Mouse (Mus musculus): ENCODE measurements around the gene Olfr1491. TPM values are rescaled to one million over a fixed set of nuclear protein-coding genes. Genes with fewer than 3 reads are reported as not detected.

Gene Olfr1491
- not detected in 2 replicates for polyA plus RNA-seq (2014; fragmentation: Nextera tagmentation; extraction: Ambion mirVana)

DNA sequence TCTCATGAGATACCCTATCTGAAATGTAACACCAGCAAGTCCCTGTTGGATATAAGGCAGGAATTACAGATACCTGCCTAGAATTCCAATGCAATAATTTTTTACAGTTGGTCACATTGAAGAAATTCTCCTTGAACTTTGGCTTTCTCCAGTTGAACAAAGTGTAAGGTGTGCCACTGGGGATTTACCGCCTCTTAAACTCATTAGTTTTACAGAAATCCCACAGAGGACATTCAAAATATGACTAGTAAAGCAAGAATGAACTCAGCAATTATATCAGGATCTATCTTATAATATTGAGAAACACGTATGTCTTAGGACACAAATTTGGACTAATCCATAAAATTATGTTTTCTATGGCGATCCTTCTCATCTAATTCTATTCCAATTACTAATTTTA, at the start of gene Olfr1491:
TSS of gene Olfr1491 (plus strand) at position 301 of the 400 bp plus-strand sequence.
- no peak within 1 kb of the TSS for H3K27ac ChIP-seq
- no peak within 1 kb of the TSS for H3K4me3 ChIP-seq (replicated peaks; ENCODE audit: low read length)
- no peaks in the 10 kb centered on the region for H3K27me3 ChIP-seq (ENCODE audit: control insufficient read depth, insufficient read depth, low read length)
- no peak within 1 kb of the TSS for H3K4me2 ChIP-seq (replicated peaks)
- H3K9ac ChIP-seq = no peak within 1 kb of the TSS
- 81% methylated on average over 3 of the region's 3 CpGs for WGBS
- H3K4me1 ChIP-seq (replicated peaks; ENCODE audit: control insufficient read depth, insufficient read depth, low read length) = no peaks in the 10 kb centered on the region
- no peaks in the 10 kb centered on the region for H3K9me3 ChIP-seq (ENCODE audit: control insufficient read depth, low read length)
- no peak for ATAC-seq (ENCODE audit: low FRiP score)
- H3K36me3 ChIP-seq (replicated peaks; ENCODE audit: control insufficient read depth, insufficient read depth) = no peaks in the 10 kb centered on the region
- no peak for DNase-seq (ENCODE audit: low spot score)

- ATAC-seq (ENCODE audit: low FRiP score) (no peak), DNase-seq (ENCODE audit: low spot score) (no peak)
- Histone ChIP-seq H3K36me3 (replicated peaks; ENCODE audit: control insufficient read depth, insufficient read depth) (no peaks in the 10 kb centered on the region), H3K27me3 (ENCODE audit: control insufficient read depth, insufficient read depth, low read length) (no peaks in the 10 kb centered on the region), H3K9me3 (ENCODE audit: control insufficient read depth, low read length) (0 out of 2 replicates have a peak, but pooled peaks cover 12% of the 10 kb centered on the region), H3K27ac (no peak within 1 kb of the TSS), H3K4me1 (replicated peaks; ENCODE audit: control insufficient read depth, insufficient read depth, low read length) (no peaks in the 10 kb centered on the region), H3K9ac (no peak within 1 kb of the TSS), H3K4me3 (replicated peaks; ENCODE audit: low read length) (no peak within 1 kb of the TSS), H3K4me2 (replicated peaks) (no peak within 1 kb of the TSS)
- WGBS = 58% methylated on average over 1 of the region's 1 CpGs
Observed at GRCm38 (mm10) chr19:13650791-13651190, 46.3 kb upstream of the Olfr1491 start, which contains the start of gene Olfr1490. Gene Olfr1490, plus strand, starts transcription at chr19:13651091.

GRCm38 (mm10) chr19:13722978-13723377, 25.9 kb downstream of the Olfr1491 start, which contains the start of gene Olfr1493-ps1:
Gene Olfr1493-ps1, plus strand, starts transcription at chr19:13723278.
- Histone ChIP-seq H3K9ac (no peak within 1 kb of the TSS), H3K9me3 (ENCODE audit: control insufficient read depth, low read length) (0 out of 2 replicates have a peak, but pooled peaks cover 2% of the 10 kb centered on the region), H3K27ac (no peak within 1 kb of the TSS), H3K27me3 (ENCODE audit: control insufficient read depth, insufficient read depth, low read length) (no peaks in the 10 kb centered on the region), H3K4me2 (replicated peaks) (no peak within 1 kb of the TSS), H3K4me1 (replicated peaks; ENCODE audit: control insufficient read depth, insufficient read depth, low read length) (no peaks in the 10 kb centered on the region), H3K4me3 (replicated peaks; ENCODE audit: low read length) (no peak within 1 kb of the TSS), H3K36me3 (replicated peaks; ENCODE audit: control insufficient read depth, insufficient read depth) (no peaks in the 10 kb centered on the region)
- 66% methylated on average over 2 of the region's 2 CpGs for WGBS
- no peak for ATAC-seq (ENCODE audit: low FRiP score)
- DNase-seq (ENCODE audit: low spot score) = no peak

- DNase-seq (ENCODE audit: low spot score) (no peak), ATAC-seq (ENCODE audit: low FRiP score) (no peak)
- Histone ChIP-seq H3K4me1 (replicated peaks; ENCODE audit: control insufficient read depth, insufficient read depth, low read length) (no peaks in the 10 kb centered on the region), H3K27ac (no peak within 1 kb of the TSS), H3K9ac (no peak within 1 kb of the TSS), H3K4me2 (replicated peaks) (no peak within 1 kb of the TSS), H3K9me3 (ENCODE audit: control insufficient read depth, low read length) (no peaks in the 10 kb centered on the region), H3K4me3 (replicated peaks; ENCODE audit: low read length) (no peak within 1 kb of the TSS), H3K27me3 (ENCODE audit: control insufficient read depth, insufficient read depth, low read length) (no peaks in the 10 kb centered on the region), H3K36me3 (replicated peaks; ENCODE audit: control insufficient read depth, insufficient read depth) (no peaks in the 10 kb centered on the region)
- WGBS = 94% methylated on average over 4 of the region's 4 CpGs
Observed at GRCm38 (mm10) chr19:13739428-13739827, 42.4 kb downstream of the Olfr1491 start, which contains the start of gene Olfr1494. Gene Olfr1494, plus strand, starts transcription at chr19:13739728.

- H3K4me1 ChIP-seq (replicated peaks; ENCODE audit: control insufficient read depth, insufficient read depth, low read length) = no peaks in the 10 kb centered on the region
- no peak overlapping the region for H3K4me2 ChIP-seq (replicated peaks)
- no peaks in the 10 kb centered on the region for H3K27me3 ChIP-seq (ENCODE audit: control insufficient read depth, insufficient read depth, low read length)
- WGBS = 92% methylated on average over 1 of the region's 1 CpGs
- H3K27ac ChIP-seq = no peak overlapping the region
- H3K36me3 ChIP-seq (replicated peaks; ENCODE audit: control insufficient read depth, insufficient read depth) = no peaks in the 10 kb centered on the region
- ATAC-seq (ENCODE audit: low FRiP score) (no peak), DNase-seq (ENCODE audit: low spot score) (no peak)
- no peak overlapping the region for H3K9ac ChIP-seq
- no peaks in the 10 kb centered on the region for H3K9me3 ChIP-seq (ENCODE audit: control insufficient read depth, low read length)
- no peak overlapping the region for H3K4me3 ChIP-seq (replicated peaks; ENCODE audit: low read length)
Observed at GRCm38 (mm10) chr19:13749366-13749765, 52.3 kb downstream of the Olfr1491 start.

Other genes with a start within 250 kb of the Olfr1491 start
- not detected in 2 replicates for gene Olfr1472, start 241.2 kb upstream of the Olfr1491 start, polyA plus RNA-seq (2014; fragmentation: Nextera tagmentation; extraction: Ambion mirVana)
- not detected in 2 replicates for gene Olfr1474, start 227.7 kb upstream of the Olfr1491 start, polyA plus RNA-seq (2014; fragmentation: Nextera tagmentation; extraction: Ambion mirVana)
- gene Olfr1475, start 217.1 kb upstream of the Olfr1491 start, polyA plus RNA-seq (2014; fragmentation: Nextera tagmentation; extraction: Ambion mirVana) = not detected in 2 replicates
- gene Olfr1477, start 196.7 kb upstream of the Olfr1491 start, polyA plus RNA-seq (2014; fragmentation: Nextera tagmentation; extraction: Ambion mirVana) = not detected in 2 replicates
- gene Olfr1480, start 169.4 kb upstream of the Olfr1491 start, polyA plus RNA-seq (2014; fragmentation: Nextera tagmentation; extraction: Ambion mirVana) = not detected in 2 replicates
- gene Olfr1484, start 113.8 kb upstream of the Olfr1491 start, polyA plus RNA-seq (2014; fragmentation: Nextera tagmentation; extraction: Ambion mirVana) = not detected in 2 replicates
- gene Olfr1487, start 79.9 kb upstream of the Olfr1491 start, polyA plus RNA-seq (2014; fragmentation: Nextera tagmentation; extraction: Ambion mirVana) = not detected in 2 replicates
- gene Olfr1489, start 65.6 kb upstream of the Olfr1491 start, polyA plus RNA-seq (2014; fragmentation: Nextera tagmentation; extraction: Ambion mirVana) = not detected in 2 replicates
- not detected in 2 replicates for gene Olfr1490, start 46.2 kb upstream of the Olfr1491 start, polyA plus RNA-seq (2014; fragmentation: Nextera tagmentation; extraction: Ambion mirVana)
- not detected in 2 replicates for gene Olfr1493-ps1, start 26.0 kb downstream of the Olfr1491 start, polyA plus RNA-seq (2014; fragmentation: Nextera tagmentation; extraction: Ambion mirVana)
- not detected in 2 replicates for gene Olfr1494, start 42.5 kb downstream of the Olfr1491 start, polyA plus RNA-seq (2014; fragmentation: Nextera tagmentation; extraction: Ambion mirVana)
- gene Olfr1495, start 67.3 kb downstream of the Olfr1491 start, polyA plus RNA-seq (2014; fragmentation: Nextera tagmentation; extraction: Ambion mirVana) = not detected in 2 replicates
- gene Olfr1496, start 80.6 kb downstream of the Olfr1491 start, polyA plus RNA-seq (2014; fragmentation: Nextera tagmentation; extraction: Ambion mirVana) = not detected in 2 replicates
- gene Olfr1497, start 100.9 kb downstream of the Olfr1491 start, polyA plus RNA-seq (2014; fragmentation: Nextera tagmentation; extraction: Ambion mirVana) = not detected in 2 replicates
- gene Olfr1499, start 122.2 kb downstream of the Olfr1491 start, polyA plus RNA-seq (2014; fragmentation: Nextera tagmentation; extraction: Ambion mirVana) = not detected in 2 replicates
- gene Olfr1500, start 133.2 kb downstream of the Olfr1491 start, polyA plus RNA-seq (2014; fragmentation: Nextera tagmentation; extraction: Ambion mirVana) = not detected in 2 replicates
- gene Olfr1501, start 153.4 kb downstream of the Olfr1491 start, polyA plus RNA-seq (2014; fragmentation: Nextera tagmentation; extraction: Ambion mirVana) = not detected in 2 replicates
- gene Olfr1502, start 164.5 kb downstream of the Olfr1491 start, polyA plus RNA-seq (2014; fragmentation: Nextera tagmentation; extraction: Ambion mirVana) = not detected in 2 replicates
- not detected in 2 replicates for gene Olfr1504, start 200.7 kb downstream of the Olfr1491 start, polyA plus RNA-seq (2014; fragmentation: Nextera tagmentation; extraction: Ambion mirVana)
- not detected in 2 replicates for gene Olfr1505, start 216.3 kb downstream of the Olfr1491 start, polyA plus RNA-seq (2014; fragmentation: Nextera tagmentation; extraction: Ambion mirVana)